Mouse (Mus musculus) neutrophil, adult 65 days (primary cell): ENCODE data around the gene Cldn20. TPM values are rescaled to one million over a fixed set of nuclear protein-coding genes. Genes with fewer than 3 reads are reported as not detected.

Source experiments
- total RNA-seq: library from RNA; stranded (reverse); gene quantifications from 2 replicates; pipeline ENCODE4 v1.2.4, GENCODE M21; 2023

The Cldn20 gene
- 1.7 and 2.6 TPM in 2 replicates for total RNA-seq

DNA sequence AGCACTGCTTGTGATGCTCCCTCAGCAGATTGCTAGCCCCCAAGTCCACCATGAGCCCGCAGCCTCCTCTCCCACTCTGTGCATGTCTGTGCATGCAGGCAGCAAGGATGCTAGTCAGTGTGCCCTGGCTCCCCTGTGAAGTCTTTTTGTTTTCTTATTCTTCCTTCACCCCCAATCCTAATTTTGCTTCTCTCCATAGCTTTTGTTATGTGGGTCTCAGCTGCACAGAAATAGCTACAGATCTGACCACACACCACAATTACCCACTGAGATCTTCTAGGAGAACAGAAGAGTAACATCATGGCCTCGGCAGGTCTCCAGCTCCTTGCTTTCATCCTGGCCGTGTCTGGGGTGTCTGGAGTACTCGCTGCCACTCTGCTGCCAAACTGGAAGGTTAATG, at the start of gene Cldn20:
TSS of gene Cldn20 (plus strand) at position 301 of the 400 bp plus-strand sequence.

DNA sequence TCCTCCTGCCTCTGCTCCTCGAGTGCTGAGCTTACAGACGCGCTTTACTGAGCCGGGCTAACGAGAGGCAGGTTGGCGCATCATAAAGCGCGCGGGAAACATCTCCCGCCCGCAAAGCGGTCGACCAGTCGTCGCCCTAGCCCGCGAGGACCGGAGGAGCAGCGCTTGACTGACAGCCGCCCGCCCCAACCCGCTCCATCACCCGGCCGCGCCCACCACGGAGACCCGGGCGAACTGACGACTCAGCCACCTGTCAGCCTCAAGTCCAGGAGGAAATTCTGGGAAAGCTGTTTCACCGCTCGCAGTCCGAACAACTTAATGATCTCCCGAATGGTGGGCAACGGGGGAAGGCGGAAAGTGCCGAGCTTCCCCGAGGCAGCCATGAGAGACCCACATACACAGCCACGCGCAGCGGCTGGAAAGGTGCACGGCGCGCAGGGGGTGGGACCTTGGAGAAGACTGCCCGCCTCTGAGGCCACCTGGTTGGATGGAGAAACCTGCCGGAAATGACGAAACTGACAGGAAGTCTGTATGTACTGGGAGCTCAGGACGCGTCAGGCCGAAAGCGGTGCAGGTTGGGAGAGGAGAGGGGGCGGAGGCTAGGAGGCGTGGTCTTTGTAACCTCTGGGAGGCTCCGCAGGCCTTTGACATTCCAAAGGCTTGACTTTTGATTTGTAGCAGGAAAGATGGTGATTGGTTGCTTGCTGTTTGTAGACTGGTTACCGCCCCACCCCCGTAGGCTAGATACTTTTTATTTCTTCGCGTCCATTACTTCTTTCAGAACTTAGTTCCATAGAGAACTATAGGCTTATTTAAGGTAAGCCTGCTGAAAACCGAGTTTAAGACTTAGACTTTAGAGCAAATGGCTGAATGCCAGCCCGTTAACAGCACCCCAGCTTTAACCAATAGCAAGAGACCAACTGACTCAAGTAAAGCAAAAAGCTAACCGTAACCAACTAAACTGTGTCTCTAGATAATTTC, 25.3 kb downstream of the Cldn20 start, which contains the start of gene Tfb1m:
TSS of gene Tfb1m (minus strand) at position 451 of the 981 bp plus-strand sequence.

Other genes starting within 250 kb of the Cldn20 start
- gene Tiam2, start 206.0 kb upstream of the Cldn20 start, total RNA-seq = 28.5 and 33.0 TPM in 2 replicates
- gene Tfb1m, start 25.2 kb downstream of the Cldn20 start, total RNA-seq = 1.6 and 3.1 TPM in 2 replicates
- not detected in 2 replicates for gene Nox3, start 163.7 kb downstream of the Cldn20 start, total RNA-seq